Mouse (Mus musculus) ES-Bruce4 (cell line): ENCODE measurements around the gene Pde10a.

Experiments
- CTCF ChIP-seq: IDR thresholded peaks from one replicate; pipeline ENCODE4 v1.8.1; 2011; ENCODE audit warnings: low read depth, low read length
- EP300 ChIP-seq: IDR thresholded peaks from 2 replicates; pipeline ENCODE4 v1.6.1; 2011; ENCODE audit warnings: low read depth, low read length; ENCODE audit not compliant: insufficient read depth
- POLR2A ChIP-seq: IDR thresholded peaks from one replicate; pipeline ENCODE4 v1.8.1; 2011; ENCODE audit warnings: low read length; ENCODE audit not compliant: insufficient read depth

- TF ChIP-seq CTCF = no peak
- no peak for TF ChIP-seq EP300
- no peak for TF ChIP-seq POLR2A
Observed at GRCm38 (mm10) chr17:8523986-8524385, 1.2 kb upstream of the Pde10a start.
